Mouse (Mus musculus) heart, embryonic 15.5 days (tissue): ENCODE data around the gene Knstrn. TPM values are rescaled to one million over a fixed set of nuclear protein-coding genes. Genes with fewer than 3 reads are reported as not detected.

ENCODE experiments used
- ATAC-seq: fragments of 200-750 bp; cut with Nextera tagmentation; replicated peaks from 2 replicates; pipeline ENCODE4 v1.8.0; 2017; ENCODE audit warnings: low read depth, moderate TSS enrichment; ENCODE audit not compliant: insufficient number of reproducible peaks, insufficient read depth, low FRiP score
- H3K27ac ChIP-seq: fragments of 300-500 bp; sonication (generic); 2 replicates; pipeline ENCODE4 v1.5.1; 2015; ENCODE audit warnings: mild to moderate bottlenecking, inconsistent platforms
- H3K27me3 ChIP-seq: fragments of 300-500 bp; sonication (generic); 2 replicates; pipeline ENCODE4 v1.6.1; 2015; ENCODE audit warnings: inconsistent platforms
- H3K36me3 ChIP-seq: fragments of 300-500 bp; sonication (generic); 2 replicates; pipeline ENCODE4 v1.6.1; 2015; ENCODE audit warnings: mild to moderate bottlenecking, inconsistent platforms
- H3K4me1 ChIP-seq: fragments of 300-500 bp; sonication (generic); replicated peaks from 2 replicates; pipeline ENCODE4 v1.6.1; 2015; ENCODE audit warnings: inconsistent platforms
- H3K4me2 ChIP-seq: fragments of 300-500 bp; sonication (generic); 2 replicates; pipeline ENCODE4 v1.6.1; 2015; ENCODE audit warnings: inconsistent platforms, mild to moderate bottlenecking, moderate library complexity
- H3K4me3 ChIP-seq: fragments of 300-500 bp; sonication (generic); 2 replicates; pipeline ENCODE4 v1.5.1; 2015; ENCODE audit warnings: mild to moderate bottlenecking, inconsistent platforms
- H3K9ac ChIP-seq: fragments of 300-500 bp; sonication (generic); 2 replicates; pipeline ENCODE4 v1.6.1; 2015; ENCODE audit warnings: mild to moderate bottlenecking, inconsistent platforms
- H3K9me3 ChIP-seq: fragments of 300-500 bp; sonication (generic); replicated peaks from 2 replicates; pipeline ENCODE4 v1.6.1; 2016; ENCODE audit warnings: inconsistent platforms
- WGBS: fragments of 180-500 bp; shearing (Covaris S2); methylation state at CpG from one replicate; pipeline ENCODE4 v1.1.7; 2015; ENCODE audit warnings: mixed read lengths; 5-methylcytosine and 5-hydroxymethylcytosine counted together
- polyA plus RNA-seq: library from polyadenylated mRNA; unstranded; fragments of >200 nt; fragmentation: Nextera tagmentation; extraction: Ambion mirVana; gene quantifications from 2 replicates; pipeline ENCODE4 v1.2.1, GENCODE M21; 2015

Gene Knstrn
- 89.0 and 92.2 TPM in 2 replicates for polyA plus RNA-seq

GRCm38 (mm10) chr2:118813981-118814836 is at the start of gene Knstrn:
Gene Knstrn (plus strand): TSS chr2:118814003.
- Histone ChIP-seq H3K27ac (peak within 1 kb of the TSS; percentile 63), H3K27me3 (0 out of 2 replicates have a peak, but pooled peaks cover 2% of the 10 kb centered on the region), H3K4me3 (peak within 1 kb of the TSS; percentile 87), H3K4me2 (peak within 1 kb of the TSS; percentile 91), H3K9me3 (no peaks in the 10 kb centered on the region), H3K36me3 (peaks cover 23% of the 10 kb centered on the region), H3K4me1 (peaks cover 20% of the 10 kb centered on the region), H3K9ac (peak within 1 kb of the TSS; percentile 78)
- WGBS, result 1% methylated on average over 49 of the region's 49 CpGs
- peak; percentile 89 for ATAC-seq

DNA sequence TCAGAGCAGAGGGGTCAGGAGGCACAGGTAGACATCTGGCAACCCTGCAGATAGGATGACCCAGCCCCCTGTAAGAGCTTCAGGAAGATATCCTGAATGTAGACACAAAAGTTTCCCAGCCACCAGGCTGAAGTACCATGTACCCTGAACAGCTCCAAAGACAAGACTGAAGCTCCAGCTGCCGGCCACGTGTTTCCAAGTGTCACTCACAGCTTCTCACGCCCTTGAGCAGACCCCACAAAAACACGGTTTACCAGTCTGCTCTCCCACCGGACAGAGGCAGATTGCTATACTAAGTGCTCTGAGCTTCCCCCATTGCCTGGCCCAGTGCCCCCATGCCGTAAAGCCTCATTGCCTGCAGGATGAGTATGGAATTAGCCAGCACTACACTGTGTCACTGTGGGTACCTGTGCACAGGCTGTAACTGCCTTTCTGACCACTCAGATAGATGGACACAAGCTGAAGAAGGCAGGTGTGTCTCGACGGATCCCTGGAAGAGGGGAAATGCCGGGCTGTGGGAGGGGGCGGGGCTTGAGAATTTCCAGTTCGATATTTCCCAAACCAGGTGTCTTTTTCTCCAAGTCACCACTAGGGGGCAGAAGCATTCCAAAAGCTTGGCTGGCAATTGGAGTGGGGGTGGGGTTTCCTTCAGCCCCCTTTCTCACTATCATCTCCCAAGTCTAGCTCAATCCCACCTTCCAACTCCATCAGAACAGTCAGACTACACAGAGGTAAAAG is 49.5 kb upstream of the Knstrn start:
- no peak for ATAC-seq
- Histone ChIP-seq H3K4me2 (no peak overlapping the region), H3K27me3 (0 out of 2 replicates have a peak, but pooled peaks cover 3% of the 10 kb centered on the region), H3K4me1 (peaks cover 53% of the 10 kb centered on the region), H3K9ac (no peak overlapping the region), H3K27ac (peak overlapping the region; percentile 39), H3K9me3 (no peaks in the 10 kb centered on the region), H3K36me3 (no peaks in the 10 kb centered on the region), H3K4me3 (no peak overlapping the region)
- WGBS, result 25% methylated on average over 11 of the region's 11 CpGs

GRCm38 (mm10) chr2:118764875-118765274 is 48.9 kb upstream of the Knstrn start:
- Histone ChIP-seq H3K4me1 (peaks cover 48% of the 10 kb centered on the region), H3K27ac (no peak overlapping the region), H3K9me3 (no peaks in the 10 kb centered on the region), H3K4me3 (no peak overlapping the region), H3K9ac (no peak overlapping the region), H3K4me2 (no peak overlapping the region), H3K27me3 (0 out of 2 replicates have a peak, but pooled peaks cover 3% of the 10 kb centered on the region), H3K36me3 (no peaks in the 10 kb centered on the region)
- 86% methylated on average over 5 of the region's 5 CpGs for WGBS
- ATAC-seq, result no peak

- Histone ChIP-seq H3K27ac (no peak overlapping the region), H3K4me3 (no peak overlapping the region), H3K36me3 (no peaks in the 10 kb centered on the region), H3K4me2 (no peak overlapping the region), H3K27me3 (0 out of 2 replicates have a peak, but pooled peaks cover 3% of the 10 kb centered on the region), H3K9me3 (no peaks in the 10 kb centered on the region), H3K9ac (no peak overlapping the region), H3K4me1 (peaks cover 33% of the 10 kb centered on the region)
- 59% methylated on average over 10 of the region's 10 CpGs for WGBS
- ATAC-seq, result no peak
Measured at GRCm38 (mm10) chr2:118766041-118767033, 47.5 kb upstream of the Knstrn start.

DNA sequence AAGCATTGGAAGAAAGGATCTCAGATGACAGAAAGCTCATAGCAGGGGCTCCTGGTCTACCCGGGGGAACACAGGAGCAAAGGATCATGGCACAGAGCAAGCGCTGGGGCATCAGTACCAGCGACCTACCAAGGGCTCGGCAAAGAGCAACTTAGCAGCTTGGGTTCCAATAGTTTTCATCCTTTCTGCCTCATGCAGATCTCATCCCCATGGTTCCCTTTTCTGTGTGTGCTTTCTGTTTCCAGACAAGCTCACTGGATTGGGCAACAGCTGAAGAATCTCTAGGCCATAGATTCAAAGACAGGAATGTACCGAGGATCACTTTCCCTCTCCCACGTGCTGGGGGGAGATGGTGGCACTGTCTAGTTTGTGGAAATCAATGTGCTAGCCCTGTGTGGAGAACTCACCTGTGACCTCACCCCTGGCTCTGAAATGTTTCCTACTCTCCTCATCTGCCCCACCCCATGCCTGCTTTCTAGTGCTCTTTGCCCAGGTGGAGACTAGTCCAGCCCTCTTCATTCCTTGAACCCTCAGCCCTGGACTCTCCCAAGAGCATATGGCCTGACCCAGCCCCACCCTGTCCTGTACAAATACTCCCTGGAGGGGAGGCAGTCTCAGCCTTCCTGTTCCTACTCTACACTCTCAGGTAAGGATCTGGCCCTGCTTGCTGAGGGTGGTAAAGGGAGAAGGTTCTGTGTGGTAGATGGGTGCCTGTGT is 41.5 kb upstream of the Knstrn start, which contains the start of gene Phgr1:
Phgr1 (plus strand) TSS at position 612 of the 717 bp plus-strand sequence.
- peaks cover 5% of the 10 kb centered on the region for H3K4me1 ChIP-seq

DNA sequence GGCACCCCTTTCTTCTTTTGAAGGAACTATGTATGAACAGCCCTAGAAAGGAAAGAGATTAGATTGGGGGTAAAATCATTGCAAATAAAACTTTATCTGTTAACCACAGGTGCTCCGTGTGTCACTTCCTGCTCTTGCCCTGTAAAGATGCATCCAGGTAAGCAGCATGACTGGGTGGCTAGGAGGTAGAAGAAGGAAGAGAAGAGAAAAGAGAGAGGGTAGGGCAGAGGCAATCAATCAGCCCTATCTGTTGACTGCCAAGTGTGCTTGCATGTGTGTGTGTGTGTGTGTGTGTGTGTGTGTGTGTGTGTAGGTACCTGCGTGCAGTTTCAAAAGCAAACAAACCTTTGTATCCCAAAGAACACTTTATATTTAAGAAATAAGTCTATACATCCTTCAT is 39.3 kb upstream of the Knstrn start:
- H3K9me3 ChIP-seq, result no peaks in the 10 kb centered on the region
- no peak overlapping the region for H3K27ac ChIP-seq
- H3K27me3 ChIP-seq, result no peaks in the 10 kb centered on the region
- no peak overlapping the region for H3K4me3 ChIP-seq
- WGBS, result 75% methylated on average over 2 of the region's 2 CpGs
- no peak overlapping the region for H3K9ac ChIP-seq
- ATAC-seq, result no peak
- no peaks in the 10 kb centered on the region for H3K36me3 ChIP-seq
- H3K4me1 ChIP-seq, result peaks cover 11% of the 10 kb centered on the region
- H3K4me2 ChIP-seq, result no peak overlapping the region

More for the DNA sequence above, 41.5 kb upstream of the Knstrn start, which contains the start of gene Phgr1:
- no peak for ATAC-seq
- 72% methylated on average over 6 of the region's 6 CpGs for WGBS
- Histone ChIP-seq H3K9ac (no peak within 1 kb of the TSS), H3K4me3 (no peak within 1 kb of the TSS), H3K27ac (no peak within 1 kb of the TSS), H3K9me3 (no peaks in the 10 kb centered on the region), H3K4me2 (no peak within 1 kb of the TSS), H3K36me3 (no peaks in the 10 kb centered on the region), H3K27me3 (0 out of 2 replicates have a peak, but pooled peaks cover 3% of the 10 kb centered on the region)

DNA sequence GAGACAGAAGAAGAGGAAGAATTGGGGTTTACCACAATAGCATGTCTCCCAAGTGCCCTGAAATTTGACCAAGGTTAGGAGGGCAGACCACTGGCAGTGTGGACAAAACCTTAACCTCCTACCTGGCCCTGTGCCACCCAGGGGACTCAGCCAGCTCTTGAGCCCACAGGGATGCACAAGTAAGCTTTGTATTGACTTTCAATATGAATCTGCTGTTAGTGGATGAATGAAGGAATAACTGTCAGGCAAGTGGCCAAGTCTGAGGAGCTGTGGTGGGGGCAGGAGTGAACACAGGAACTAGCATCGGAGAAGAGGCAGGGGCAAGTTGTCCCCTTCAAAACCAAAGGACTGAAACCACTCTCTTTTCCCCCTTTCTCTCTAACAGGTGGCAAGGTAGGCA is 38.4 kb upstream of the Knstrn start:
- ATAC-seq, result no peak

GRCm38 (mm10) chr2:118775846-118776245 is 38.0 kb upstream of the Knstrn start:
- Histone ChIP-seq H3K36me3 (no peaks in the 10 kb centered on the region), H3K27ac (peak overlapping the region; percentile 29), H3K4me1 (peaks cover 18% of the 10 kb centered on the region), H3K9ac (no peak overlapping the region), H3K4me3 (no peak overlapping the region), H3K4me2 (no peak overlapping the region), H3K9me3 (no peaks in the 10 kb centered on the region), H3K27me3 (peaks cover 9% of the 10 kb centered on the region)
- 0 out of 2 replicates have a peak, but pooled peaks have one; percentile 30 for ATAC-seq
- WGBS, result 57% methylated on average over 4 of the region's 4 CpGs

More for the DNA sequence above, 38.4 kb upstream of the Knstrn start:
- Histone ChIP-seq H3K27ac (0 out of 2 replicates have a peak overlapping the region, but pooled peaks have one; percentile 29), H3K27me3 (peaks cover 7% of the 10 kb centered on the region), H3K4me2 (no peak overlapping the region), H3K4me1 (peaks cover 18% of the 10 kb centered on the region), H3K9ac (no peak overlapping the region), H3K9me3 (no peaks in the 10 kb centered on the region), H3K36me3 (no peaks in the 10 kb centered on the region), H3K4me3 (no peak overlapping the region)
- 50% methylated on average over 1 of the region's 1 CpGs for WGBS

DNA sequence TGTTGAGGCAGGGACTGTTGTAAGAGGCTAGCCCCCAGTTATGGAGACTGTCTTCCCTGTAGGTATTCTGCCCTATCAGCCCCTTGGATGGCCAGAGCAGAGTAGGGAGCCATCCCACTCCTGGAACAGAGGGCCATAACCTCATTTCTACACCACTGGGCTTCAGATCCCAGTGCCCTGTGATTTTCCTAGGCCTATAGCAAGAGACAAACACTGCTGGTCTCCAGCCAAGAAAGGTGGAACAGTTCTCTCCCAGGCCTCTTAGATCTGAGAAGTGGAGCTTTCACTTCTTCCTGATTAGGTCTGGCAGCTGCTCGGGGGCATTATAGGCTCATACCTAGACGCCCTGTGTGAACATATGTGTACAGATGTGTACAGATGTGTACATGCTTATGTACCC is 37.5 kb upstream of the Knstrn start:
- H3K4me1 ChIP-seq, result peaks cover 18% of the 10 kb centered on the region
- H3K27me3 ChIP-seq, result peaks cover 9% of the 10 kb centered on the region
- no peak for ATAC-seq
- WGBS, result 54% methylated on average over 2 of the region's 2 CpGs
- peak overlapping the region; percentile 29 for H3K27ac ChIP-seq
- no peaks in the 10 kb centered on the region for H3K9me3 ChIP-seq
- no peak overlapping the region for H3K4me3 ChIP-seq
- H3K4me2 ChIP-seq, result no peak overlapping the region
- no peaks in the 10 kb centered on the region for H3K36me3 ChIP-seq
- no peak overlapping the region for H3K9ac ChIP-seq

DNA sequence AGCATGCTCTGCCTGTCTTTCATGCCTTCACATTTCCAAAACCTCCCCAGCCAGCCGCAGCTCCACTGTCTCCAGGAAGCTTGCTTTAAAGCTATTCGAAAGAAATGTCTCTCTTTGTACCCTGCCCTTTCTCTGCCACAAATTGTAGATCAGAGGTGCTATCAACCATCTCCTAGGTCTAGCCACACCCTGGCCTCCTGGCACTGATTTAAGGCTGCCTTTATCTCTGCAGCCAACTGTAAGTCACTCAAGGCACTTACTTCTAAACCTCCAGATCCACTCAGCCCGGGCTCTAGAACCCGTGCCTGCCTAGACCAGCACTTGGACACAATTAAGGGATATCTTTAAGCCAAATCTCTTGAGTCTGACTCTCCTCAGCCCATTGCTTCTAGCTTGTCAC is 35.4 kb upstream of the Knstrn start:
- no peak overlapping the region for H3K9ac ChIP-seq
- no peak overlapping the region for H3K27ac ChIP-seq
- no peaks in the 10 kb centered on the region for H3K36me3 ChIP-seq
- no peaks in the 10 kb centered on the region for H3K9me3 ChIP-seq
- peaks cover 9% of the 10 kb centered on the region for H3K27me3 ChIP-seq
- no peak for ATAC-seq
- H3K4me1 ChIP-seq, result peaks cover 18% of the 10 kb centered on the region
- H3K4me2 ChIP-seq, result no peak overlapping the region
- H3K4me3 ChIP-seq, result no peak overlapping the region
- WGBS, result 71% methylated on average over 4 of the region's 4 CpGs
